Mouse (Mus musculus) adrenal gland, postnatal 0 days (tissue): ENCODE results near the gene Cd209d. TPM values are rescaled to one million over a fixed set of nuclear protein-coding genes. Genes with fewer than 3 reads are reported as not detected.

Experiments
- polyA plus RNA-seq: library from polyadenylated mRNA; unstranded; fragments of >200 nt; fragmentation: Nextera tagmentation; extraction: Ambion mirVana; gene quantifications from 2 replicates; pipeline ENCODE4 v1.2.1, GENCODE M21; 2015

The Cd209d gene
- not detected in 2 replicates for polyA plus RNA-seq

DNA sequence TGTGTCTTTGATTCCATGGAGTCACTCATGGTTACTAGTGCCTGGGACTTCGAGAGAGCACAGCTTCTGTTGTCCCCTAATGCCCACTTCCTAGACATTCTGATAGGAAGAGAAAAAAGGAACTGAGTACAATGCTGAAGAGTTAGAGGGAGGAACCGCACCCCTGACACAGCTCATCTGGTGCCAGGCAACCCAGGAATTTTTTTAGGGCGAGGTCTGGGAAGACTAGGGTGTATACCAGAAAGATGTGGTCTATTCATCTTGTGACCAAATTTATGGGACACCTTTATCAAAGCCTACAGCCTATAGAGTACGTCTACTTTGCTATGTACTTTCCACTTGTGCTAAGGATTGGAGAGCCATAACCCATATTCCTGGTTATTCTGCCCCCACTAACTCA lies at the start of gene Cd209d:
Gene Cd209d (minus strand): TSS at position 101 of the 400 bp plus-strand sequence.

GRCm38 (mm10) chr8:3926744-3927143 lies 48.4 kb upstream of the Cd209d start, which contains the start of gene Cd209b:
Gene Cd209b (minus strand): TSS chr8:3926844.

GRCm38 (mm10) chr8:3854209-3854608 lies 24.1 kb downstream of the Cd209d start, which contains the start of gene Cd209e:
Gene Cd209e (minus strand): TSS chr8:3854309.

Other genes with a start within 250 kb of the Cd209d start
- gene Stxbp2, start 247.6 kb downstream of the Cd209d start, polyA plus RNA-seq, result 40.3 and 82.1 TPM in 2 replicates
- gene Retn, start 222.8 kb downstream of the Cd209d start, polyA plus RNA-seq, result 1.4 TPM in 1 of 2 replicates, not detected in the other
- 0.98 and 1.4 TPM in 2 replicates for gene Mcemp1, start 212.8 kb downstream of the Cd209d start, polyA plus RNA-seq
- gene Fcor, start 206.2 kb downstream of the Cd209d start, polyA plus RNA-seq, result 6.3 and 6.8 TPM in 2 replicates
- 26.5 and 28.8 TPM in 2 replicates for gene Trappc5, start 202.3 kb downstream of the Cd209d start, polyA plus RNA-seq
- 0.19 TPM in 1 of 2 replicates, not detected in the other for gene Fcer2a, start 184.4 kb downstream of the Cd209d start, polyA plus RNA-seq
- 0.39 and 0.68 TPM in 2 replicates for gene Clec4g, start 157.9 kb downstream of the Cd209d start, polyA plus RNA-seq
- gene Cd209a, start 129.6 kb downstream of the Cd209d start, polyA plus RNA-seq, result 0.24 and 0.41 TPM in 2 replicates
- gene Cd209e, start 24.2 kb downstream of the Cd209d start, polyA plus RNA-seq, result not detected in 2 replicates
- gene Cd209b, start 48.3 kb upstream of the Cd209d start, polyA plus RNA-seq, result not detected in 2 replicates
- gene Cd209c, start 76.2 kb upstream of the Cd209d start, polyA plus RNA-seq, result 0.14 and 0.22 TPM in 2 replicates
- gene Cd209f, start 227.3 kb upstream of the Cd209d start, polyA plus RNA-seq, result 0.66 TPM in 1 of 2 replicates, not detected in the other